Mouse (Mus musculus): Measurements from ENCODE around the gene Ube2m. TPM values are rescaled to one million over a fixed set of nuclear protein-coding genes. Genes with fewer than 3 reads are reported as not detected.
"Not testable (repeated sequence)": the region's sequence is repeated elsewhere in the genome, so short reads cannot be mapped to it uniquely, and the experiment has no call there.

Ube2m gene
- polyA plus RNA-seq (2012; rRNA removed) = 164 and 172 TPM in 2 replicates

DNA sequence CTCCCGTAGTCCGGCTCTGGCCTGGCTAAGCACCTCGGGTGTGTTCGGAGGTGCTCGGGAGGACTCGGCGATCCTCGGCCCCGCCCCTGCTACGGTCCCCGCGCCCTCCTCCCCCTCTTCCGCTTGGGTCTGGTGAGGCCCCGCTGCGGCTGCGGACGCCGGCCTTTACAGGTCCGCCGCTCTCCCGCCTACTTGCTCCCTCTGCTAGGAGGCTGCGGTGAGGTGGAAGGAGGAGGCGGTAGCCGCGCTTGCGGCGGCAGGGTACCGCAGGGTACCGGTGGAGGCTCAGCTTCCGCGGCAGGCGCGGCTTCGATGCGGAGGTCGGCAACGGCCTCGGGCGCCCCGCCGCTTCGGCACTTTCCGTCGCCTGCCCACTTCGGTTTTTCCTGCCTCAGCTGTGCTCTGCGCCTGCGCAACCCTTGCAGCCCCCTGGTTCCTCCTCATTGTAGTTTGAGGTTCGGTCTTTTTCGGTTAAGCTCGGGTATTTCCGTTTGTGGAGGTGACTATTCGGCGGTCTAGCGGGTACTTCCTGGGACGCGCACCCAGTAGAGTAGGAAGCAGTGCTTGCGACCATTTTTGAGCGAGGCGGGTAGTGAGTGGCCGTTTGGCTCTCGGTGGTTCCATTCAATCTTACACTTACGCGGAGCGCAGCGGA lies at the start of gene Ube2m:
Ube2m (minus strand) TSS at position 375 of the 655 bp plus-strand sequence.
- DNase-seq (ENCODE audit: low spot score) = peak; percentile 99

GRCm38 (mm10) chr7:13072293-13072692 lies 34.2 kb upstream of the Ube2m start:
- DNase-seq (ENCODE audit: low spot score) = no peak

GRCm38 (mm10) chr7:13063399-13063798 lies 25.3 kb upstream of the Ube2m start:
- not testable (repeated sequence) for DNase-seq (ENCODE audit: low spot score)

DNA sequence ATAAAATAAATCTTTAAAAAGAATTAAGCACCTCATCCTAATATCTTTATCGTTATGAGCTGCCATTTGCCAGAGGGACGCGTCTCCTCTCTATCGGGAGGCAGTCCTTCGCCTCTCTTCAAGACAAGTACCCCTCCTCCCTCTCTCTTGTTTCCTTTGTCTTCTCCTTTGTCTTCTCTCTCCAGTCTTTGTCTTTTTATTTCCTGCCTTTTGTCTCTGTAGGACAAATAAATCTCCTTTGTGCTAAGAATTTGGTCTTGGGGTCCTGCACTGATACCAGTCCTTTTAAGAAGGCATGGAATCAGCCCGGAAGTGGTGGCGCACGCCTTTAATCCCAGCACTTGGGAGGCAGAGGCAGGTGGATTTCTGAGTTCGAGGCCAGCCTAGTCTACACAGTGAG lies 21.5 kb upstream of the Ube2m start:
- DNase-seq (ENCODE audit: low spot score) = no peak

- DNase-seq (ENCODE audit: low spot score) = no peak
Measured at GRCm38 (mm10) chr7:13056913-13057700, 19.0 kb upstream of the Ube2m start.

- DNase-seq (ENCODE audit: low spot score) = peak; percentile 81
Measured at GRCm38 (mm10) chr7:13054287-13055010, 16.4 kb upstream of the Ube2m start, which contains the start of gene Mzf1. Gene Mzf1 (minus strand): TSS chr7:13054764.

GRCm38 (mm10) chr7:13053961-13054286 lies 15.8 kb upstream of the Ube2m start:
- DNase-seq (ENCODE audit: low spot score) = no peak

- no peak for DNase-seq (ENCODE audit: low spot score)
Measured at GRCm38 (mm10) chr7:13053501-13053900, 15.4 kb upstream of the Ube2m start.

GRCm38 (mm10) chr7:13053001-13053400 lies 14.9 kb upstream of the Ube2m start:
- DNase-seq (ENCODE audit: low spot score) = no peak

- no peak for DNase-seq (ENCODE audit: low spot score)
Measured at GRCm38 (mm10) chr7:13046084-13046483, 8.0 kb upstream of the Ube2m start.

DNA sequence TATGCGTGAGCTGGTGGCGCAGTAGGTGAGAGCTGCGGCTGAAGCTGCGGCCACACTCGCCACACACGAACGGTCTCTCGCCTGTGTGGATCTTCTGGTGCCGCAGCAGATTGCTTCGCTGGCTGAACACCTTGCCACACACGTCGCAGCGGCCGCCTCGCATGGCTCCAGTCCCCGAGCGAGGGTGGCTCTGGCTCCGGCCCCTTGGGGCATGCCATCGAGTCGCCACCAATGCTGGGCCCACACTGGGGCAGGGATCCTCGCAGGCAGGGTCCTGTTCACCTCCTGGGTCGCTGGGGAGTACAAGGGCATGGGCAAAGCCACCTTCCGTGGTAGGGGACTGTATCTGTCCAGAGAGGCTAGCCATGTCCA lies 6.2 kb upstream of the Ube2m start:
- DNase-seq (ENCODE audit: low spot score) = no peak

- DNase-seq (ENCODE audit: low spot score) = no peak
Measured at GRCm38 (mm10) chr7:13043445-13044253, 5.6 kb upstream of the Ube2m start.

- no peak for DNase-seq (ENCODE audit: low spot score)
Measured at GRCm38 (mm10) chr7:13043120-13043444, 5.0 kb upstream of the Ube2m start.

GRCm38 (mm10) chr7:13042511-13042910 lies 4.4 kb upstream of the Ube2m start:
- DNase-seq (ENCODE audit: low spot score) = no peak

GRCm38 (mm10) chr7:13041256-13041655 lies 3.2 kb upstream of the Ube2m start:
- DNase-seq (ENCODE audit: low spot score) = no peak

DNA sequence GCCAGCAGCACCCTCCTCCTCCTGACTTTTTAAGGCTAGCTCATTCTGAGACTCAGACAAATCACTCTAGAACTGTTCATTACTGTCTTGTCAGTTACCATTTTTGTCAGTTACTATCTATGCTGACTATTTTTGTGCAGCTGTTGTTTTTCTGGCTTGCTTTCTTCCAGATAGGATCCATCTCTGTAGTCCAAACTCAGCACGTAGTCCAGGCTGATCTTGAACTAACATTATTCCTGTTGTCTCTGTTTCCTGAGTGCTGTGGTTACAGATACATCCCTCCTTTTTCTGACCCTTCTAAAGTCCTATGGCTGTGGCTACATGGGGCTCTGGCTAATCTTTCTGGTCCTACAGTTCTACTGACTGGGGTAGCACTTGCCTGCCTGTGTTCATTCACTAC lies 1.1 kb upstream of the Ube2m start:
- DNase-seq (ENCODE audit: low spot score) = no peak

- DNase-seq (ENCODE audit: low spot score) = no peak
Measured at GRCm38 (mm10) chr7:13038621-13039169, 620 bp upstream of the Ube2m start.

GRCm38 (mm10) chr7:13037366-13037765 lies 709 bp downstream of the Ube2m start:
- no peak for DNase-seq (ENCODE audit: low spot score)

- DNase-seq (ENCODE audit: low spot score) = no peak
Measured at GRCm38 (mm10) chr7:13036806-13037205, 1.3 kb downstream of the Ube2m start.

DNA sequence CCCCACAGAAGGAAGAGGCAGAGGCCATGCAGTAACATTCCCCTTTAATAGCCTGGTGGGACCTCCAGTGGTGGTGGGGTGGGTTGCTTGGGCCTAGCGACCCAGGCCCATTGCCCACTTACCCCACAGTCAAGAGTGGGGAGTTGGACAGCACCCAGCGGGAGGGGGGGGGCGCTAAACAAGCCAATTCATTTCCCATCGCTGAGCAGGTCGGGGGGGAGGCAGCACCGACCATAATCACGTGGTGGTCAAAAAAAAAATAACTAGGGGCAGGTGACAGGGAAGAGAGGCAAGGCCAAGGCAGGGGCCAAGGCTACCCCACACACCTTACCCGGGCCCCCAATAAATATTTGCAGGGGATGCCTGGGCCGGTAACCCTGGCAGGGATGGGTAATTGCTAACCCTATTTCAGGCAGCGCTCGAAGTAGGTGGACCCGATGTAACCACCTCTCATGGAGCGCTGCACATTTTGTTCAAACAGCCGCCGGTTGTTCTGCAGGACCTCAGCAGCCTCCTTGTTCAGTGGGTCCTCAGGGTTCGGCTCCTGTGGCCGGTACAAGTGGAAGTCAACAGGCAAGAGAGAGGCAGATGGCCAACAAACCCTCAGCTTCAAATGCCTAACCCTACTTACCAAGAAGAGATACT lies 2.7 kb downstream of the Ube2m start:
- DNase-seq (ENCODE audit: low spot score) = no peak
